Mouse (Mus musculus) urinary bladder, postnatal 10 days (tissue): Measurements from ENCODE around the gene Tns2.

Source experiments
- DNase-seq: peaks from one replicate; pipeline ENCODE4 v3.0.0; 2022; ENCODE audit warnings: low spot score

The Tns2 gene

GRCm38 (mm10) chr15:102110271-102110670, 10.1 kb downstream of the Tns2 start:
- DNase-seq = no peak

- DNase-seq = no peak
Observed at GRCm38 (mm10) chr15:102110701-102111494, 10.7 kb downstream of the Tns2 start.

- no peak for DNase-seq
Observed at GRCm38 (mm10) chr15:102111495-102111829, 11.2 kb downstream of the Tns2 start.

GRCm38 (mm10) chr15:102112181-102112580, 12.0 kb downstream of the Tns2 start:
- DNase-seq = no peak

- DNase-seq = no peak
Observed at GRCm38 (mm10) chr15:102112827-102113226, 12.6 kb downstream of the Tns2 start.

- no peak for DNase-seq
Observed at GRCm38 (mm10) chr15:102113674-102114073, 13.5 kb downstream of the Tns2 start.

GRCm38 (mm10) chr15:102114651-102115260, 14.5 kb downstream of the Tns2 start:
- no peak for DNase-seq

- no peak for DNase-seq
Observed at GRCm38 (mm10) chr15:102115731-102116231, 15.6 kb downstream of the Tns2 start.

GRCm38 (mm10) chr15:102116753-102117415, 16.7 kb downstream of the Tns2 start:
- DNase-seq = no peak

GRCm38 (mm10) chr15:102117461-102118443, 17.5 kb downstream of the Tns2 start:
- DNase-seq = no peak

- no peak for DNase-seq
Observed at GRCm38 (mm10) chr15:102118591-102118990, 18.4 kb downstream of the Tns2 start.

- no peak for DNase-seq
Observed at GRCm38 (mm10) chr15:102119121-102119830, 19.1 kb downstream of the Tns2 start.

- no peak for DNase-seq
Observed at GRCm38 (mm10) chr15:102119831-102120170, 19.6 kb downstream of the Tns2 start.

GRCm38 (mm10) chr15:102120530-102120929, 20.3 kb downstream of the Tns2 start:
- no peak for DNase-seq

- DNase-seq = no peak
Observed at GRCm38 (mm10) chr15:102126303-102126702, 26.1 kb downstream of the Tns2 start.

GRCm38 (mm10) chr15:102133314-102133713, 33.1 kb downstream of the Tns2 start:
- DNase-seq = no peak

- no peak for DNase-seq
Observed at GRCm38 (mm10) chr15:102134709-102135108, 34.5 kb downstream of the Tns2 start.

GRCm38 (mm10) chr15:102135522-102136128, 35.4 kb downstream of the Tns2 start:
- no peak for DNase-seq

- DNase-seq = peak; percentile 95
Observed at GRCm38 (mm10) chr15:102136129-102136758, 36.0 kb downstream of the Tns2 start, which contains the start of gene Spryd3. Gene Spryd3 (minus strand): TSS chr15:102136234.

- no peak for DNase-seq
Observed at GRCm38 (mm10) chr15:102141120-102141519, 40.9 kb downstream of the Tns2 start.
